Mouse (Mus musculus) lung, postnatal 14 days (tissue): Measurements from ENCODE around the gene Gm21985.
"Not testable (repeated sequence)": the region's sequence is repeated elsewhere in the genome, so short reads cannot be mapped to it uniquely, and the experiment has no call there.

ENCODE experiments used
- DNase-seq: peaks from one replicate; pipeline ENCODE4 v3.0.0; 2021

Gene Gm21985

DNA sequence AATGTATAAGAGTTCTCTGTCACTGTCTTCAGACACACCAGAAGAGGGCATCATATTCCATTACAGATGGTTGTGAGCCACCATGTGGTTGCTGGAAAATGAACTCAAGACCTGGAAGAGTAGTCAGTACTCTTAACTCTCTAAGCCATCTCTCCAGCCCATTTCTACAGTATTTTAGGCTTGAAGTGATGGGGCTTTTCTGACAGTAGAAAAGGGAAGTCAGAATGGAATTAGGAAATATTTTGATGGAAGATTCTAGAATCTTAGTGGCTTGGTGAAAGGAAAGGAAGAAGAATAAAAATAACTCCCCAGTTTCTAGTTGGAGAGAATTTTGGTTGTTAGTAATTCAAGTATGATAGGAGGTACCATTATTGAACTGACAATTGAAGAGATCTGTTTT lies 127.8 kb downstream of the Gm21985 start:
- no peak for DNase-seq

DNA sequence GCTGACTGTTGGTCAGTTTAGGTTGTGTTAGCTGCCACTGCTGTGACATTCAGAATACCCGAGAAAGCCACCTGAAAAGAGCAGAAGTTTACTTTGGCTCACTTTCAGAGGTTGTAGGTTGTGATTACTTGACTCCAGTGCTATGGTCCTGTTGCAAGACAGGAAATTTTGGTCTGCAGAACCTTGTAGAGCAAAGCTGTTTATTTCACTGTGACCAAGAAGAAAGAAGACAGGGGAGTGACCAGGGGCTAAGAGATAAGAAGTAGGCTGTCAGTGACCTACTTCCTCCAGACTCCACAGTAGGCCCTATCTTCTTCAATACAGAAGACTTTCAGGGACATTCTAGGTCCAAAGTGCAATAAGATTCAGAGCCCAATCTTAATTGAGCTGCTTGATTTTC lies 130.5 kb downstream of the Gm21985 start:
- DNase-seq, result no peak

- no peak for DNase-seq
These were observed 140.9 kb downstream of the Gm21985 start for GRCm38 (mm10) chr2:112407030-112407429.

- no peak for DNase-seq
These were observed 159.2 kb downstream of the Gm21985 start for GRCm38 (mm10) chr2:112425308-112425707.

DNA sequence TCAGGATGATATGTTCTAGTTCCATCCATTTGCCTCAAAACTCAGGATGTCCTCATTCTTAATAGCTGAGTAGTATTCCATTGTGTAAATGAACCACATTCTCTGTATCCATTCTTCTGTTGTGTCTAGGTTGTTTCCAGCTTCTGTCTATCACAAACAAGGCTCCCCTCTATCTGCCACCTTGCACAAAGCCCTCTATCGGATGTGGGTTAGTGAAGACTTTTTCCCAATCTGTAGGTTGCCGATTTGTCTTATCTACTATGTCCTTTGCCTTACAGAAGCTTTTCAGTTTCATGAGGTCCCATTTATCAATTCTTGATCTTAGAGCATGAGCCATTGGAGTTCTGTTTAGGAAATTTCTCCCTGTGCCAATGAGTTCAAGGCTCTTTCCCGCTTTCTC lies 162.4 kb downstream of the Gm21985 start:
- not testable (repeated sequence) for DNase-seq

GRCm38 (mm10) chr2:112429665-112430064 lies 163.6 kb downstream of the Gm21985 start:
- no peak for DNase-seq

- DNase-seq, result no peak
These were observed 164.3 kb downstream of the Gm21985 start for GRCm38 (mm10) chr2:112430403-112430802.

GRCm38 (mm10) chr2:112432523-112432922 lies 166.4 kb downstream of the Gm21985 start:
- no peak for DNase-seq

GRCm38 (mm10) chr2:112433359-112433758 lies 167.2 kb downstream of the Gm21985 start:
- DNase-seq, result no peak

- no peak for DNase-seq
These were observed 170.2 kb downstream of the Gm21985 start for GRCm38 (mm10) chr2:112436292-112436691.

- DNase-seq, result no peak
These were observed 171.5 kb downstream of the Gm21985 start for GRCm38 (mm10) chr2:112437589-112437988.

DNA sequence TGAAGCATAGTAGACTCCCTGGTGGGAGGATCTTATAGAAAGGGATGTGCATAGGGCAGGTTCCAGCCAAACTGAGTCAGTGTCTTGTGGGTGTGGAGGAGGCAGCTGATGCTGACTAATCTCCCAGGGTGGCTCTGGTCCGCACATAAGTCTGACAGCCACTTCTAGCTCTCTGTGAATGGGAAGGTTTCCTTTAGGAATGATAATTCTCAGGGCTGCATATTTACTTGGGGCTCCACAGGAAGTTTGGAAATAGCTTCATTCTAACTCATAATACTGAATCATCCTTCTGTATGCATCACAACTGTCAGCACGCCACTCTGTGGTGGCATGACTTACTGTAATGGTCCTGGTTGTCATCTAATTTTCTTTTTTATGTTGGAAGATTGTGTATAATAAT lies 177.4 kb downstream of the Gm21985 start:
- DNase-seq, result no peak

DNA sequence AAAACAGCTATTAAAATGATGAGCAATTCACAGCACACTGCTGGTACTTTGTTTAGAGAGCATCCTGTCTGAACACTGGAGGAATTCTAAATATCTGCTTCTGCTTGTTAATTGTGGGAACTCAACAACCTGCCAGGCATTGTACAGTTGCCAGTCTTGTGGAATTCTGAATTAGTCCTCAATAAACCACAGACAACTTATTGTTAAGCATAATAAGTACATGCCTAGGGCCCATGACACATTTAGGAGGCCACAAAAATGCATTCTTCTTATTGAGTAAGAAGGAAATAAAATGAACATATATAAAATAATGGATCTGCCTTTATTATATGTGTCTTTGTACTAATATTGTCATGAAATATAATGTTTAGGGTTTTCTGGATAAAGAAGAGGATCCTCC lies 179.4 kb downstream of the Gm21985 start:
- no peak for DNase-seq

DNA sequence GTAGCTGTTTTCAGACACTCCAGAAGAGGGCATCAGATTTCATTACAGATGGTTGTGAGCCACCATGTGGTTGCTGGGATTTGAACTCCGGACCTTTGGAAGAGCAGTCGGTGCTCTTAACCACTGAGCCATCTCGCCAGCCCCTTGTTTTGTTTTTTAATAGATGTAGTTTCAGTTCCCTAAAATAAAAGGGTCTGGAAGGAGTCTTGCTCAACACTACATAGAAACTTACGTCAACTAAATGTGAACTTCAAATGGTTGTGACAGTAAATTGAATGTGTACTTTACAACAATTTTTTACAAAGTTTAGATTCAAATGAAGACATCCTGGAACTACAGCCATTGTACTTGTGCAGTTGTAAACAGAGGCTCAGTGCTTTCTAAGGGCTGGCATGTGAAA lies 181.9 kb downstream of the Gm21985 start:
- DNase-seq, result not testable (repeated sequence)

GRCm38 (mm10) chr2:112448510-112449059 lies 182.5 kb downstream of the Gm21985 start:
- no peak for DNase-seq

DNA sequence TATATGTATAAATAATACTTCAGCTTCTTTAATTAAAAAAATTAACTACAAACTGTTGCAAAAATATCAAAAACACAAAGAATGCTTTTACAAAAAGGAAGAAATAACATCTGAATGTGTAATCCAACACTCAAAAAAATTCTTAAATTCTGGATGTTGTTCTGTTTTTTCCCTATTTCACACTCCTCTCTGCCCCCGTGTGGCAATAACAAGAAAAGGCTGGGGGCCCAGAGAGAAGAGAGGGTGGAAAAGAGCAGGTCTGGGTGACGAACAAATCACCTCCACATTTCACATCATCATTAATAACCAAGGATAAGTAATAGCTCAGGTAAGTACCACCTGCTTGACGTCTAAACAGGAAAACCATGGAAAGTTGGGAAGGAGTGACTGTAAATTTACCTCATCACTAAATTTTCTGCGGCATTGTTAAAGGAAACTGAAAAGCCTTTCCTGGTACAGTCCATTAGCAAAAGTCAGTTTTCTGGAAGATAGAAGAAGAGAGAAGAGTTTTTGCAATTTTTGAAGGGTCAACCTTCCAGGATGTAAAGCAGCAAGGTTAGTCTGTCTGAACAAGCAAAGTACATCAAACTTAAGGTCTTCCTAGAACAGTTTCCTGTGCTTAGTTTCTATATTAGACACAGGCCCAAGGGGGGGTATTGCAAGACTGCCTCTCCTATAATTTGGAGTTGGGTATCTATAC lies 183.6 kb downstream of the Gm21985 start:
- DNase-seq, result peak; percentile 29

DNA sequence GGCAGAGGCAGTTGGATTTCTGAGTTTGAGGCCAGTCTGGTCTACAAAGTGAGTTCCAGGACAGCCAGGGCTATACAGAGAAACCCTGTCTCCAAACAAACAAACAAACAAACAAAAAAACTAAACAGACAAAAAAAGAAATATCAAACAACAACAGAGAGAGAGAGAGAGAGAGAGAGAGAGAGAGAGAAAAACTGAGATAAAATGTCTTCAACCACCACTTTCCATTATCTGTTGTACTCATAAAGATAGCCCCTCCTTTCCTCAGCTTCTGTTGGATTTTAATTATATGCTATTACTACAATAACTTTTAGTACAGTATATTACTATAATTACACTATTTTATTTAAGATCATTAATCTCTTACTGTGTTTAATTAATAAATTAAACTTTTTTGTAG lies 186.4 kb downstream of the Gm21985 start:
- not testable (repeated sequence) for DNase-seq

DNA sequence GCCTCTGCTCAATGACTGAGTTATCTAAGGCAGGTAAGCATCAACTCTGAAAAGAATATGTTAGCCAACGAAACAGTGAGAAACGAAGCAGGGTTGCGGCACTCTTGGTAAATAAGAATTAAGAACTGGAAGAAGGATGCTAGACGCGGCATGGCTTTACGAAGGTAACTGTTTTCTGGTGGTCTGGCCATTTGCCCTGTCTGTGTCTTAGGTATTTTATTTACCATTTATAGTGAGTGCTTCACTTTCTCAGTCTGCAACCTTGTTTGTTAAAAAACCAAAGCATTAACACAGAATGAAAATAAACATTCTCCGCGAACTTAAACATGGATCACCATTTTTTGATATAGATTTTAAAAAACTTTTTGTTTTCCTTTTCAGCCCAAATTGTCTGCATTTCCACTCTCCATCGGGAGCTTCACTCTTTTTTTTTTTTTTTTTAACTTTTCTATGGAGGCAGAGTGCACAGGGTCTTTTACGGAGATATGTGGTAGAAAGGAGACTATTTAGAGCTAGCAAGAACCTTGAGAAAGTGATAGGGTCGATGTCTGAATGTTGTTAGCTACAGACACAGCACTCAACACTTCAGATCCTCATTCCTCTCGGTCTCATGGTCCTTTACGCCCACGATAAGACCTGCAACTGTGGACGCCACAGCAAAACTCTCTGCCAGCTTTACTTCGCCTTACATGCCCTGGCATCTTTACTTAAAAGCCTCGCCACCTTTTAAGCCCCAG lies 188.2 kb downstream of the Gm21985 start:
- no peak for DNase-seq

- DNase-seq, result peak; percentile 98
These were observed 188.9 kb downstream of the Gm21985 start, which contains the start of gene Emc7 for GRCm38 (mm10) chr2:112454862-112455564. Emc7 (plus strand) TSS chr2:112454997.
